Comparison of ENCODE assay signal across 19 mouse cellular contexts in the genomic region with DNA sequence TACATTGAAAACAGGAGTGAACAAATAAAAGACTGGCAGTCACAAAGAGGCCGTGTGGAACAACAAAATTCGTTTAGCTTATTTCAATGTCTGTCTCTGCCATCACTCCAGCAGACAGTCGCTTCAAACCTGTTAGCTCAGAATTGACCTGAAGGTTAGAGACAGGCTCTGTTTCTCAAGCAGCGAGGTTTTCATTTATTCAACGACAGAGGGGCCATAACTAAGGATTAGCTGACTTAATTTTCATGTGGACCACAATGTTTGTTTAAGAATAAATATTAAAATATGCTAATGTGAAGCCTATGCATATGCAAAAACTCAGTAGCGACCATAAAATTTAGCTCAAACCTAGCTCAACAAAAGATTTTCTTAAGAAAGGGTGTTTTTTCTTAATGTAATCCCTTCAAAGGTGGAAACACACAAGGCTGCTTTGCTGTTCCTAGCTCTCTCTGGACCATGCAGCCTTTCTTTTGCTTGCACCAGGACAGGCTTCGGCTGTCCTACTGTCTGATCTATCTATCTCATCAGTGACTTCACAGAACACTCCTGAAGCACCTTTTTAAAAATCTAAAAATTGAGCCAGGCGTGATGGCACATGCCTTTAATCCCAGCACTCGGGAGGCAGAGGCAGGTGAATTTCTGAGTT.
DNase-seq lines count a peak whose midpoint lies in the region; ATAC-seq and TF ChIP-seq lines count a peak whose summit lies in the region.
"Had no signal": no experiment of that assay in that cellular context is flagged by ENCODE, and none has a peak within 500 bp of the region (broad histone marks: within the 10 kb centered on the region; RNA-seq: fewer than 3 reads in every experiment).

No protein-coding gene starts in this region.

- H3K9ac ChIP-seq in forebrain, embryonic 11.5 days (ENCODE audit: low read length), result no peak overlapping the region
- no peak overlapping the region for H3K9ac ChIP-seq in midbrain, embryonic 12.5 days (replicated peaks)
- no peak overlapping the region for H3K9ac ChIP-seq in forebrain, embryonic 13.5 days
- no peak overlapping the region for H3K9ac ChIP-seq in forebrain, postnatal 0 days
- H3K9ac ChIP-seq: heart, embryonic 15.5 days; hindbrain, embryonic 14.5 days; intestine, embryonic 15.5 days had no signal

- 0 out of 2 replicates have a peak, but pooled peaks have one; percentile 16 for ATAC-seq in forebrain, embryonic 11.5 days (replicated peaks; ENCODE audit: low FRiP score)
- ATAC-seq in midbrain, embryonic 12.5 days (ENCODE audit: low FRiP score, low read depth), result peak; percentile 74
- peak; percentile 67 for ATAC-seq in forebrain, embryonic 13.5 days
- ATAC-seq in forebrain, postnatal 0 days, result no peak
- ATAC-seq: CD4-positive, CD25-positive, alpha-beta regulatory T cell, adult 4 months; intestine, embryonic 15.5 days had no signal

- DNase-seq in forebrain, embryonic 11.5 days (ENCODE audit: low spot score), result no peak
- DNase-seq in forebrain, embryonic 10.5 days (ENCODE audit: extremely low spot score, low spot score), result no peak
- no peak for DNase-seq in midbrain, embryonic 10.5 days (ENCODE audit: low spot score)
- DNase-seq in forebrain, postnatal 0 days, result peak; percentile 12
- no peak for DNase-seq in hindbrain, embryonic 10.5 days (ENCODE audit: low spot score)
- DNase-seq: adrenal gland, postnatal 14 days; B cell, adult 2 months; cerebellum, adult 2 months; cerebellum, postnatal 10 days; gastrocnemius, postnatal 14 days; heart, postnatal 14 days had no signal

- H3K4me3 ChIP-seq in forebrain, embryonic 11.5 days (ENCODE audit: low read depth, low read length), result no peak overlapping the region
- H3K4me3 ChIP-seq in forebrain, embryonic 10.5 days, result no peak overlapping the region
- H3K4me3 ChIP-seq in midbrain, embryonic 12.5 days, result no peak overlapping the region
- no peak overlapping the region for H3K4me3 ChIP-seq in midbrain, embryonic 10.5 days
- H3K4me3 ChIP-seq in forebrain, embryonic 13.5 days, result no peak overlapping the region
- no peak overlapping the region for H3K4me3 ChIP-seq in forebrain, postnatal 0 days (ENCODE audit: low read depth, low read length)
- H3K4me3 ChIP-seq in hindbrain, embryonic 10.5 days, result no peak overlapping the region
- H3K4me3 ChIP-seq: embryonic facial prominence, embryonic 10.5 days; heart, embryonic 15.5 days; intestine, embryonic 15.5 days had no signal

- no peaks in the 10 kb centered on the region for H3K4me1 ChIP-seq in forebrain, embryonic 11.5 days (replicated peaks; ENCODE audit: control insufficient read depth, insufficient read depth, low read length)
- no peaks in the 10 kb centered on the region for H3K4me1 ChIP-seq in forebrain, embryonic 10.5 days
- no peaks in the 10 kb centered on the region for H3K4me1 ChIP-seq in midbrain, embryonic 12.5 days
- no peaks in the 10 kb centered on the region for H3K4me1 ChIP-seq in midbrain, embryonic 10.5 days
- H3K4me1 ChIP-seq in forebrain, embryonic 13.5 days, result peaks cover 6% of the 10 kb centered on the region; the same call in 1 of the 2 replicates
- H3K4me1 ChIP-seq in forebrain, postnatal 0 days (ENCODE audit: insufficient read depth), result no peaks in the 10 kb centered on the region
- no peaks in the 10 kb centered on the region for H3K4me1 ChIP-seq in hindbrain, embryonic 10.5 days (replicated peaks)
- H3K4me1 ChIP-seq: embryonic facial prominence, embryonic 10.5 days; heart, embryonic 15.5 days; intestine, embryonic 15.5 days had no signal

- no peak for TF ChIP-seq CTCF in forebrain, postnatal 0 days (IDR thresholded peaks at IDR 0.05; ENCODE audit: low read depth)

- H3K36me3 ChIP-seq in forebrain, embryonic 11.5 days (ENCODE audit: control insufficient read depth, insufficient read depth, low read length), result no peaks in the 10 kb centered on the region
- H3K36me3 ChIP-seq in forebrain, embryonic 10.5 days (replicated peaks), result no peaks in the 10 kb centered on the region
- no peaks in the 10 kb centered on the region for H3K36me3 ChIP-seq in midbrain, embryonic 12.5 days
- no peaks in the 10 kb centered on the region for H3K36me3 ChIP-seq in midbrain, embryonic 10.5 days
- H3K36me3 ChIP-seq in forebrain, embryonic 13.5 days (ENCODE audit: poor library complexity, severe bottlenecking), result no peaks in the 10 kb centered on the region
- no peaks in the 10 kb centered on the region for H3K36me3 ChIP-seq in forebrain, postnatal 0 days (ENCODE audit: insufficient read depth)
- no peaks in the 10 kb centered on the region for H3K36me3 ChIP-seq in hindbrain, embryonic 10.5 days
- H3K36me3 ChIP-seq: embryonic facial prominence, embryonic 10.5 days; G1E; heart, embryonic 15.5 days; intestine, embryonic 15.5 days had no signal

- H3K4me2 ChIP-seq in forebrain, embryonic 11.5 days (ENCODE audit: low read depth, low read length, severe bottlenecking), result no peak overlapping the region
- H3K4me2 ChIP-seq in midbrain, embryonic 12.5 days (replicated peaks), result no peak overlapping the region
- no peak overlapping the region for H3K4me2 ChIP-seq in forebrain, embryonic 13.5 days
- H3K4me2 ChIP-seq in forebrain, postnatal 0 days (ENCODE audit: low read depth), result no peak overlapping the region
- H3K4me2 ChIP-seq: heart, embryonic 15.5 days; hindbrain, embryonic 14.5 days; intestine, embryonic 15.5 days had no signal

- 66% methylated on average over 9 of the region's 9 CpGs for WGBS in forebrain, embryonic 11.5 days
- WGBS in forebrain, embryonic 10.5 days, result 77% methylated on average over 9 of the region's 9 CpGs
- WGBS in midbrain, embryonic 12.5 days, result 47% methylated on average over 9 of the region's 9 CpGs
- WGBS in midbrain, embryonic 10.5 days, result 80% methylated on average over 9 of the region's 9 CpGs
- 42% methylated on average over 9 of the region's 9 CpGs for WGBS in forebrain, embryonic 13.5 days
- WGBS in forebrain, postnatal 0 days, result 30% methylated on average over 9 of the region's 9 CpGs
- WGBS in hindbrain, embryonic 10.5 days, result 79% methylated on average over 9 of the region's 9 CpGs

- no peaks in the 10 kb centered on the region for H3K27me3 ChIP-seq in forebrain, embryonic 11.5 days (ENCODE audit: control insufficient read depth, insufficient read depth, low read length)
- no peaks in the 10 kb centered on the region for H3K27me3 ChIP-seq in forebrain, embryonic 10.5 days (ENCODE audit: poor library complexity, severe bottlenecking)
- H3K27me3 ChIP-seq in midbrain, embryonic 12.5 days, result no peaks in the 10 kb centered on the region; the same call in 1 of the 2 replicates
- H3K27me3 ChIP-seq in midbrain, embryonic 10.5 days (ENCODE audit: low read depth, poor library complexity, severe bottlenecking), result no peaks in the 10 kb centered on the region
- no peaks in the 10 kb centered on the region for H3K27me3 ChIP-seq in forebrain, embryonic 13.5 days
- no peaks in the 10 kb centered on the region for H3K27me3 ChIP-seq in forebrain, postnatal 0 days (ENCODE audit: insufficient read depth, low read length)
- H3K27me3 ChIP-seq in hindbrain, embryonic 10.5 days (ENCODE audit: insufficient read depth, poor library complexity, severe bottlenecking), result no peaks in the 10 kb centered on the region
- H3K27me3 ChIP-seq: heart, embryonic 15.5 days; intestine, embryonic 15.5 days had no signal

- H3K9me3 ChIP-seq in forebrain, embryonic 11.5 days (ENCODE audit: control insufficient read depth, low read length), result no peaks in the 10 kb centered on the region
- no peaks in the 10 kb centered on the region for H3K9me3 ChIP-seq in forebrain, embryonic 10.5 days
- H3K9me3 ChIP-seq in midbrain, embryonic 12.5 days, result no peaks in the 10 kb centered on the region
- no peaks in the 10 kb centered on the region for H3K9me3 ChIP-seq in midbrain, embryonic 10.5 days (replicated peaks)
- H3K9me3 ChIP-seq in forebrain, embryonic 13.5 days (replicated peaks), result no peaks in the 10 kb centered on the region
- H3K9me3 ChIP-seq in forebrain, postnatal 0 days (ENCODE audit: low read length), result no peaks in the 10 kb centered on the region
- no peaks in the 10 kb centered on the region for H3K9me3 ChIP-seq in hindbrain, embryonic 10.5 days
- H3K9me3 ChIP-seq: embryonic facial prominence, embryonic 10.5 days; heart, embryonic 15.5 days; intestine, embryonic 15.5 days had no signal

- H3K27ac ChIP-seq in forebrain, embryonic 11.5 days (ENCODE audit: low read depth, low read length), result no peak overlapping the region
- no peak overlapping the region for H3K27ac ChIP-seq in forebrain, embryonic 10.5 days
- no peak overlapping the region for H3K27ac ChIP-seq in midbrain, embryonic 12.5 days (replicated peaks)
- no peak overlapping the region for H3K27ac ChIP-seq in midbrain, embryonic 10.5 days (replicated peaks)
- H3K27ac ChIP-seq in forebrain, embryonic 13.5 days, result 0 out of 2 replicates have a peak overlapping the region, but pooled peaks have one; percentile 10
- no peak overlapping the region for H3K27ac ChIP-seq in forebrain, postnatal 0 days (ENCODE audit: low read depth, low read length)
- H3K27ac ChIP-seq in hindbrain, embryonic 10.5 days, result no peak overlapping the region
- H3K27ac ChIP-seq: embryonic facial prominence, embryonic 10.5 days; heart, embryonic 15.5 days; hindbrain, embryonic 14.5 days; intestine, embryonic 15.5 days had no signal
